Mouse (Mus musculus) hindbrain, embryonic 11.5 days (tissue): Measurements from ENCODE around the gene 4930432M17Rik. TPM values are rescaled to one million over a fixed set of nuclear protein-coding genes. Genes with fewer than 3 reads are reported as not detected.

Experiments used
- ATAC-seq: fragments of 200-750 bp; cut with Nextera tagmentation; 2 replicates; pipeline ENCODE4 v1.8.0; 2017; ENCODE audit warnings: mild to moderate bottlenecking, moderate TSS enrichment, moderate library complexity; ENCODE audit not compliant: low FRiP score
- DNase-seq: peaks from one replicate; pipeline ENCODE4 v3.0.0-alpha.2; 2015; ENCODE audit warnings: low spot score
- H3K27ac ChIP-seq: fragments of 300-500 bp; sonication (generic); 2 replicates; pipeline ENCODE4 v1.5.1; 2014; ENCODE audit warnings: mild to moderate bottlenecking, low read depth, low read length
- H3K27me3 ChIP-seq: fragments of 300-500 bp; sonication (generic); 2 replicates; pipeline ENCODE4 v1.6.1; 2014; ENCODE audit warnings: mild to moderate bottlenecking, low read length, moderate library complexity, mixed read lengths; ENCODE audit not compliant: control insufficient read depth, insufficient read depth
- H3K36me3 ChIP-seq: fragments of 300-500 bp; sonication (generic); 2 replicates; pipeline ENCODE4 v1.6.1; 2014; ENCODE audit warnings: mild to moderate bottlenecking, low read length, moderate library complexity, mixed read lengths; ENCODE audit not compliant: control insufficient read depth, insufficient read depth
- H3K4me1 ChIP-seq: fragments of 300-500 bp; sonication (generic); replicated peaks from 2 replicates; pipeline ENCODE4 v1.6.1; 2014; ENCODE audit warnings: low read length, mixed read lengths; ENCODE audit not compliant: control insufficient read depth, insufficient read depth
- H3K4me2 ChIP-seq: fragments of 300-500 bp; sonication (generic); replicated peaks from 2 replicates; pipeline ENCODE4 v1.6.1; 2014; ENCODE audit warnings: mild to moderate bottlenecking, low read depth, low read length
- H3K4me3 ChIP-seq: fragments of 300-500 bp; sonication (generic); 2 replicates; pipeline ENCODE4 v1.5.1; 2014; ENCODE audit warnings: low read depth, low read length
- H3K9ac ChIP-seq: fragments of 300-500 bp; sonication (generic); 2 replicates; pipeline ENCODE4 v1.6.1; 2014; ENCODE audit warnings: low read depth, low read length
- H3K9me3 ChIP-seq: fragments of 300-500 bp; sonication (generic); 2 replicates; pipeline ENCODE4 v1.6.1; 2016; ENCODE audit warnings: low read length; ENCODE audit not compliant: control insufficient read depth
- WGBS: fragments of 180-500 bp; shearing (Covaris S2); extraction: QIAGEN DNeasy Blood & Tissue Kit; methylation state at CpG from one replicate; pipeline ENCODE4 v1.1.7; 2014; 5-methylcytosine and 5-hydroxymethylcytosine counted together
- polyA plus RNA-seq: library from polyadenylated mRNA; unstranded; fragments of >200 nt; fragmentation: Nextera tagmentation; extraction: Ambion mirVana; gene quantifications from 2 replicates; pipeline ENCODE4 v1.2.1, GENCODE M21; 2014

4930432M17Rik gene
- polyA plus RNA-seq, 1 experiment from 2014 or later, result not detected

DNA sequence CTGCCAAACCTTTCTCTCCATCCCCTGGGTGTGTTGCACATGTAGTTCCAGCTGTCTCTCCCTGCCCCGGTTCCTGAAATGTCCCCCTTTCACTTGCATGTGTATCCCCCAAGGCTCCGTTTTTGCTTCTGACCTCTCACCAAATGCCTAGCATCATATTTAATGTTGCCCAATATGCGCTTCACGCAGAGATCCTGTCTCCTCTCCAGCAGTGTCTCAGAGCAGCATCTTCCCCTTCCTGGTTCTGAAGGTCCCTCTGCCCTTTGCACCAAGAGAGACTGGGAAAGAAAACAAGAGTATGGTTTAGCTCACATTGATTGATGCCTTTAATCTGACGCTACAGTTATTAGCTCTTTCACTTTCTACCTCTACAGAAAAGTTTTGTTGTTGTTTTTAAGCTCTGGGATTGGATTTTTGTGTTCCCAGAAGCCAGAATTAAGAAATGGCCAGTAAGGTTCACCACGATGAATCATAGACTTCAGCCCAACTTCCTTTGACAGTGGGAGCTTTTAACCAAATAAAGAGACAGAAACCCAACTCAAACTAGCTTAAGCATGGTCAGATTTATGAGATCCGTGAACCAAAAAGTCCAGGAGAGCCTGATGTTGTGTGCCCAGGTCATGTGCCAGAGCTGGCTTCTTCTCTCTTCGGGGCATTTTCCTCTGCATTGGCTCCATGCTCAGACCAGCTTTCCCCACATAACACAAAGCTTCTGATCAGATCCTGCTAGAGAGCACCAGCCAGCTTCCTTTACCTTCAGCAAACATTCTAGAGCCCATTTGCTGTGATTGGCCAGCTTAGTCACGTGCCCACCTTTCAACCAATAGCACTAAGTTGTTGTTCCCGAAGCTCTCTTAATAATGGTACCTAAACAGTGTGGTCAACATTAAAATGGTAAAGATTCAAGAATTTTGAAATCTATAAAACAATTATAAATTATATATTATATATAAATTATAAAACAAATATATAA, 12.2 kb downstream of the 4930432M17Rik start:
- Histone ChIP-seq H3K36me3 (no peaks in the 10 kb centered on the region), H3K9me3 (no peaks in the 10 kb centered on the region), H3K4me2 (no peak overlapping the region), H3K4me3 (no peak overlapping the region), H3K9ac (no peak overlapping the region), H3K27me3 (no peaks in the 10 kb centered on the region), H3K4me1 (no peaks in the 10 kb centered on the region; the same call in 1 of the 2 replicates), H3K27ac (no peak overlapping the region)
- DNase-seq (no peak), ATAC-seq (no peak)
- WGBS, result 88% methylated on average over 10 of the region's 10 CpGs

- H3K9me3 ChIP-seq, result no peaks in the 10 kb centered on the region
- WGBS, result 75% methylated on average over 4 of the region's 4 CpGs
- H3K27me3 ChIP-seq, result no peaks in the 10 kb centered on the region
- H3K4me2 ChIP-seq, result no peak overlapping the region
- no peak for DNase-seq
- H3K9ac ChIP-seq, result no peak overlapping the region
- no peaks in the 10 kb centered on the region for H3K36me3 ChIP-seq
- no peak for ATAC-seq
- H3K4me3 ChIP-seq, result no peak overlapping the region
- no peaks in the 10 kb centered on the region for H3K4me1 ChIP-seq
- H3K27ac ChIP-seq, result no peak overlapping the region
Measured at GRCm38 (mm10) chr3:121684552-121684951, 14.0 kb downstream of the 4930432M17Rik start.

- WGBS, result 77% methylated on average over 4 of the region's 4 CpGs
- Histone ChIP-seq H3K36me3 (no peaks in the 10 kb centered on the region), H3K27me3 (no peaks in the 10 kb centered on the region), H3K4me2 (no peak overlapping the region), H3K27ac (no peak overlapping the region), H3K9ac (no peak overlapping the region), H3K4me1 (no peaks in the 10 kb centered on the region), H3K9me3 (no peaks in the 10 kb centered on the region), H3K4me3 (no peak overlapping the region)
- DNase-seq, result no peak
- no peak for ATAC-seq
Measured at GRCm38 (mm10) chr3:121684963-121685362, 14.4 kb downstream of the 4930432M17Rik start.

- Histone ChIP-seq H3K9me3 (no peaks in the 10 kb centered on the region), H3K36me3 (no peaks in the 10 kb centered on the region), H3K4me2 (no peak overlapping the region), H3K4me1 (no peaks in the 10 kb centered on the region), H3K27me3 (no peaks in the 10 kb centered on the region), H3K9ac (no peak overlapping the region), H3K4me3 (no peak overlapping the region), H3K27ac (no peak overlapping the region)
- WGBS, result 74% methylated on average over 1 of the region's 1 CpGs
- no peak for ATAC-seq
- no peak for DNase-seq
Measured at GRCm38 (mm10) chr3:121685985-121686384, 15.4 kb downstream of the 4930432M17Rik start.

DNA sequence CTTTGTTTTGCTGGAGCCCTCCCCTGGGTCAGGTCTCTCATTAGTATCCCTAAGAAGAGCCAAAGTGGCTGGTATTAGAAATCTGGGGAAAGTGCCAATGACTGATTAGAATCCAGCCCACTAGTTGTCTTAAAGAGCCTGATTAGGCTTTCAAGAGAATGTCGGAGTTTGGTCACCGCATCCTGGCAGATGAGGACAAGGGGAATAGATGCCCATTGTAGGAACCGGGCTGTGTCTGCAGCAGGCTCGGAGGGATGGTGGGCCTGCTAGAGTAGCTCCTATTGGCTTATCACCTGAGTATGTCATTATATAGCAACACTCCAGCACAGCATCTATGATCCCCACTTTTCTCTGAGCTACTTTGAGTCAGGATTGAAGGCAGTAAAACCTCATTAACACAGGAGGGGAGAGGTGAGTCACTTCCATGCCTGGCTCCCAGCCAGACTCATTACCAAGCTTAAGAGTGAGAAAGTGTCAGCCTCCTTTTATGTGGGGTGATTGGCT, 15.9 kb downstream of the 4930432M17Rik start:
- Histone ChIP-seq H3K27me3 (no peaks in the 10 kb centered on the region), H3K36me3 (no peaks in the 10 kb centered on the region), H3K9ac (no peak overlapping the region), H3K27ac (no peak overlapping the region), H3K4me3 (no peak overlapping the region), H3K4me1 (no peaks in the 10 kb centered on the region), H3K9me3 (no peaks in the 10 kb centered on the region), H3K4me2 (no peak overlapping the region)
- 84% methylated on average over 4 of the region's 4 CpGs for WGBS
- no peak for DNase-seq
- no peak for ATAC-seq

- no peaks in the 10 kb centered on the region for H3K27me3 ChIP-seq
- WGBS, result 81% methylated on average over 3 of the region's 3 CpGs
- no peak overlapping the region for H3K4me3 ChIP-seq
- no peak overlapping the region for H3K9ac ChIP-seq
- H3K9me3 ChIP-seq, result no peaks in the 10 kb centered on the region
- ATAC-seq (no peak), DNase-seq (no peak)
- no peaks in the 10 kb centered on the region for H3K4me1 ChIP-seq
- H3K4me2 ChIP-seq, result no peak overlapping the region
- no peak overlapping the region for H3K27ac ChIP-seq
- no peaks in the 10 kb centered on the region for H3K36me3 ChIP-seq
Measured at GRCm38 (mm10) chr3:121687741-121688140, 17.2 kb downstream of the 4930432M17Rik start.

- H3K9me3 ChIP-seq, result no peaks in the 10 kb centered on the region
- H3K27me3 ChIP-seq, result no peaks in the 10 kb centered on the region
- H3K4me3 ChIP-seq, result no peak overlapping the region
- no peak overlapping the region for H3K9ac ChIP-seq
- no peak overlapping the region for H3K4me2 ChIP-seq
- WGBS, result 83% methylated on average over 5 of the region's 5 CpGs
- no peaks in the 10 kb centered on the region for H3K4me1 ChIP-seq
- ATAC-seq (no peak), DNase-seq (no peak)
- H3K36me3 ChIP-seq, result no peaks in the 10 kb centered on the region
- no peak overlapping the region for H3K27ac ChIP-seq
Measured at GRCm38 (mm10) chr3:121689029-121689428, 18.5 kb downstream of the 4930432M17Rik start.

DNA sequence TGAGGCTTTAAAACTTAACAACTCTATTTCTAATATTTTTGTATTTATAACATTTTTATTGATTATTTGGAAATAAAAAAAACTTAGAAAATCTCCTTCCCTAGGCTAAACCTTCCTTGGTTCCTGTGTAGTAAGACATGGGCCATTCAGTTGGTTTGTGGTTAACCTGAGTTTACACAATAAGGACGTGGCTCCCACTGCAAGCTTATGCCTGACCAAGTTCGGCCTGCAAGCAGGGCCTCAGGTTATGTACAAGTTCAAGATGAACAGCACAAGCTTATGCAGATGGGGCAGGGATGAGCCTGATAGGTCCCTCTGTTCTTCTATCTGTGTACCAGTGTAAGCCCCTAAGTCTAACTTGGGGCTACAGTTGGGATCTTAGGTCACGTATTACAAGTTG, 19.1 kb downstream of the 4930432M17Rik start:
- H3K4me3 ChIP-seq, result no peak overlapping the region
- no peak overlapping the region for H3K9ac ChIP-seq
- no peaks in the 10 kb centered on the region for H3K4me1 ChIP-seq
- H3K4me2 ChIP-seq, result no peak overlapping the region
- no peak overlapping the region for H3K27ac ChIP-seq
- WGBS, result 90% methylated on average over 3 of the region's 3 CpGs
- H3K9me3 ChIP-seq, result no peaks in the 10 kb centered on the region
- H3K27me3 ChIP-seq, result no peaks in the 10 kb centered on the region
- no peak for ATAC-seq
- DNase-seq, result no peak
- H3K36me3 ChIP-seq, result no peaks in the 10 kb centered on the region
